Mouse (Mus musculus) megakaryocyte-erythroid progenitor cell, adult 5-6 weeks (primary cell): ENCODE data around the gene Capg. TPM values are rescaled to one million over a fixed set of nuclear protein-coding genes. Genes with fewer than 3 reads are reported as not detected.
A peak's percentile ranks its signal among the peaks of the same experiment; 100 is the strongest.

Source experiments
- ATAC-seq: replicated peaks from 2 replicates; pipeline ENCODE4 v1.8.0; 2016; ENCODE audit warnings: mild to moderate bottlenecking, inconsistent platforms; ENCODE audit not compliant: severe bottlenecking, poor library complexity, low FRiP score, low TSS enrichment
- total RNA-seq, 2 experiments: library from RNA; stranded (forward) in 1 of 2; stranded (reverse) in 1 of 2; fragments of 200-1000, 215-1000 nt in 1 of 2; fragments of >200 nt in 1 of 2; fragmentation: Nextera tagmentation in 1 of 2; gene quantifications; 2 replicates each; pipeline ENCODE4 v1.2.3; 2014 to 2017

Gene Capg
- total RNA-seq (2014; fragmentation: Nextera tagmentation) (23.7 and 36.7 TPM in 2 replicates), total RNA-seq (2017) (37.9 and 39.3 TPM in 2 replicates)

- peak; percentile 52 for ATAC-seq
Observed at GRCm38 (mm10) chr6:72544283-72544987, at the start of gene Capg. Gene Capg (plus strand): TSS chr6:72544391.

- no peak for ATAC-seq
Observed at GRCm38 (mm10) chr6:72498950-72499349, 45.2 kb upstream of the Capg start.

DNA sequence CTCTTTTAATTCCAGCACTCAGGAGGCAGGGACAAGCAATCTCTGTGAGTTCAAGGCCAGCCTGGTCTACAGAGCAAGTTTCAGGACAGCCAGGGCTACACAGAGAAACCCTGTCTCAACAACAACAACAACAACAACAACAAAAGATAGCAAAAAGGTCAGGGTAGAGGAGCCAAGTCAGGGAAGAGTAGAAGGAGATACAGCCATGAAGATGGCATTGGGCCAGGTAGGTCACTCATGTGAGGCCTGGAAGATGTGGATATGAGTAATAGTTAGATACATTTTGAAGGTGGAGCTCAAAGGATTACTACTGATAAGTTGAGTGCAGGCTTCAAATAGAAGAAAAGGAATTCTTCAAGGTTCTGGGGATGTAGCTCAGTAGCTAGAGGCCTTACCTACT is 40.9 kb upstream of the Capg start:
- peak; percentile 75 for ATAC-seq

DNA sequence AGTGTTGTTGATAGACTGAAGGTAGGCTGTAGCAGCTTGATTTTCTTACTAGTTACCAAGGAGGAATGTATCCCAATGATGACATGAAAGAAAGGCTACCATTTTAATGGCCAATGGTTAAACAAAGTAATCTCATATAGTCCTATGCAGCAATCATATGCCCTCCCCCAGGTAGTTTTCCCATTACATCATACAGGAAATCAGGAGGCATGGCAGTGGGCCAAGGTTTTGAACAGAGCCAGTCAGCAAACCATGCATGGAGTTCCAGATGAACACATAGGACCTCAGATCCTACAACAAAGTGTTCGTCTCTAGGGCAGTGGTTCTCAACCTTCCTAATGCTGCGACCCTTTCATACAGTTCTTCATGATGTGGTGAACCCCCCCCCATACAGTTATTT is 40.3 kb upstream of the Capg start:
- ATAC-seq = no peak

DNA sequence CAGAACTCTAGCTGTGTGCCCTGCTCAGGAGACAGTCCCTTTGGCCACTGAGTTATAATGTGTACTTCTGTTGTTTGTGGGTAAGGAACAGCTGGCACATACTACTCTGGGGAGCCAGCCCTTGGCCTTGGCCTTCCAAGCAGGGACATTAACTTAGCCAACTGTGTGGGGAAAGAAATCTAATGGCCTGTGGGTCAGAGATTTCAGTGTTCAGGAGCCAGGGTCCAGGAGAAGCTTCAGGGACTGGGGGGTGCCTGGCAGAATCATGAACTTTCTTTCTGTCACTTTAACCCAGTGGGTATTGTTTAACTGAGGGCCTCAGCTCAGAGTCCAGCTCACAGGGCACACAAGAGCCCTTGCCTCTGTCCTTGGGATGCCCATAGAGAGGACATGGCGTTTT is 38.1 kb upstream of the Capg start:
- no peak for ATAC-seq

DNA sequence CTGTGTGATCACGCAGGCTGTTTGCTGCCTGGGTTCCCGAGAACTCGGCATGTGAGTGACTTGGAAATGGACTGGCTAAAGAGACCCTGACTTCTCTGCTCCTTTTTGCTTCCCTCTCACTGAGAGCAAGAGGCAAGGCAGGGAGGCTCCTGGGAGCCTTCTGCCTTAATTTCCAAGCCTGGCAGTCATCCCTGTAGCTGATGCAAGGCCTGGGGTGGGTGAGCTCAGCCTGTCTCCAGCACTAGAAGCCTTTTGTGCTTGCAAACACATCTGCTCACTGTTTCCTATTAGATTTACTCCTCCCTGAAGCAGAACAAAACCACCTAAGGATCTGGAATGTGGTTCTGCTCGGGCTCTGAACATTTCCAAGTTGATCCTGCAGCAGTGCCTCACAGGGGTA is 35.6 kb upstream of the Capg start:
- no peak for ATAC-seq

- ATAC-seq = no peak
Observed at GRCm38 (mm10) chr6:72509872-72510435, 34.2 kb upstream of the Capg start.

DNA sequence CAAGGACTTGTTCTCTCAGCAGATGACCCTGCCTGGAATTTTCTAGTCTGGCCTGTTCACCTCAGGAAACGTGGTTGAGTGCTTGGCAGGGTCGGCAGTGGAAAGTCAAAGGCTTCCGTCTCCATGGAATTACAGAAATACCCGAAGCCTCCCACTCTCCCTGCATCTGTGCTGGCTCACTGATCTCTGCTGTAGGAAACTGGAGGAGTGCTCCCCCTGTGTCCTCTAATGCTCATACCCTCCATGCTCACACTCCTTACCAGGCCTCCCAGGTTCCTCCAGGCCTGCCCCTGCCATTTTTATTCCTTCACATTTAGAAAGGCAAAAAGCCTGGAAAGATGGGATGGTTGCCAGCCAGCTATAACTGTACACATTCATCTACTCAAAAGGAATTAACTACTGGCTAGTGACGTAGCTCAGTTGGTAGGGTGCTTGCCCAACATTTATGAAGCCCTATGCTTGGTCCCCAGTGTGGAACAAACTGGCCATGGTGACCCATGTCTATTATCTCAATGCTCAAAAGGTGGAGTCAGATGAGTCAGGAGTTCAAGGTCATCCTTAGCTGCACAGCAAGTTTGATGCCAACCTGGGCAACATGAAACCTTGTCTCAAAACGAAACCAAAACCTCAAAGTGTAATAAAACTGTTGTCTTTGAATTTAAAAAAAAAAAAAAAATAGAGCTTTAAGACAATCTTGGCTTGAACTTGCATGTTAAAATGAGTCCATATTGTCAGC is 33.3 kb upstream of the Capg start:
- no peak for ATAC-seq

DNA sequence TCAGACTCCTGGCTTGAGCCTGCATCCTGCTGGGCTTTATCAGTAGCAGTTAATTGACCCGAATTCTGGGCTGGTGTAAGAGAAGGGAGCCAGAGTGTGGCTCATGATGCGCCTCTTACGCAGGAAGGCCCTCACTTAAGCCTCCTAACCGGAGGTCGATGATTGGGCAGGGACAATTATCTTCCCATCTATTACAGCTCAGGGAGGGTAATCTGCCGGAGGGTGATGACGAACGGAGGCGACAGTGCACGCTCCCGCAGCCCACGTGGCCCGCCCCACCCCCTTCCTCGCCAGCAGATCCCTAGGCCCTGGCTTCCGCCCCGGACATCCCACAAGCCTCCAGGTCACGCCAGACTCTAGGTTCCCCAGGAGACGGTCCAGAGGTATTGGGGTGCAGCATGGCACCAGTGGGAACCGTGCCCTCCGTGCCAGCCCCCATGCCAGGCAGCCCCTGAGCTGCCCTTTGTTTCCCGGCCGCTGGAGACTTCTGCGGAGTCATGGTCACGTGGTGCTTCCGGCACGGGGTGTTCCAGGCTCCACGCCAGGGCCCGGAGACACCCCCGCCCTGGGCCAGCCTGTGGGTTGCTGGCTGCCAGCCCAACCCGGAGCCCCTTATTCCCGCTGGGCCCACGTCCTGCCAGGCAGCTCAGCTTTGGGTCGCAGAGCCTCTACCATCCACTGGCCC is 31.7 kb upstream of the Capg start:
- peak; percentile 92 for ATAC-seq

DNA sequence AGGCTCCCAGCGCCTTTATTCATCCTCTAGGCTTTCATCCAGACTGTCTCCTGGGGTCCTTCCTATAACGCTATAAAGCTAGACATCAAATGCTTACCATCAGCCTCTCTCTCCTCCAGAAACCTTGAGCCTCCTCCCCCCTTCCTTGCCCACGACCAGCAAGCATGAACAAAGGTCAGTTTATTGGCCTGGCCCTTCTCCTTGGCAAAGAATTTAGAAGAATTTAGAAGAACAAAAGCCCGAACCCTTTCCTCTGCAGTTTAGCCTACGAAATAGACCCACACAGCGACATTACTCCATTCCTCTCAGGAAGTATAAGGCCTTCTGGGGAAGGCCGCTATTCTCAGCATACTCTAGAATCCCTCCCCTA is 31.1 kb upstream of the Capg start:
- ATAC-seq = no peak

DNA sequence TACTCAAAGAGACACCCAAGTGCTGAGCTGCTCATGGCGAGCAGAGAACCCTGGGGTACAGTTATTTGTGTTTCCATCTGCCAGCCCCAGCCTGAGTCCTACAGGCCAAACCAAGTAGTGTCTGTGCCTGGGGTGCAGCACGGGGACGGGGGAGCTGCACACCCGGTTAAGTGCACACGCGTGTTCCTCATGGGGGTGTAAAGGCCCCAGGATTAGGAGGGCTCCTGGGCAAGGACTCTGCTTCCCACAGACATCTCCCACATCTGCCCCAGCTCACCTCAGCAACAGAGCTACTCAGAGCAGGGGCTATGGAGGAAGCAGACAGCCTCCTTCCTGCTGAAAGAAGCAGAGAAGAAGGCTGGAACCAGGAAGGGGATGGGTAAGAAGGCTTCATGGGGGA is 28.5 kb upstream of the Capg start:
- no peak for ATAC-seq

DNA sequence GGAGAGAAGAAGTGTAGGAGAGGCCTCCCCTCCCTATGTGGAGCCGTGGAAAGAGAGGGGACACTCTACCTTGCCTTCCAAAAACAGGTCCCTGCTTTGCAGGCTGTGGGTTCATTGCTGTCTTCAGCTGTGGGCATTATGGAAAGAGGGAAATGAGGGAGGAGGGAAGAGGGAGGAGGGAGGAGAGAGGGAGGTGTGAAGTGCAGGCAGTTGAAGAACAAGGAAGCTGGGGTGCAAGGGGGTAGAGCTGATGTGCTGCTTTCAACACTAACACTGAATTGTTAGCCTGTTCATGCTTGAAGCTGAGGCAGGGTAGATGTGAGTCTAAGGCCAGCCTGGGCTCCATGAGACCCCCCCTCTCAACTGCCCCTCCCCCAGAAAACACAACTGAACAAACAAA is 25.3 kb upstream of the Capg start:
- ATAC-seq = no peak

GRCm38 (mm10) chr6:72519303-72519702 is 24.9 kb upstream of the Capg start:
- no peak for ATAC-seq

DNA sequence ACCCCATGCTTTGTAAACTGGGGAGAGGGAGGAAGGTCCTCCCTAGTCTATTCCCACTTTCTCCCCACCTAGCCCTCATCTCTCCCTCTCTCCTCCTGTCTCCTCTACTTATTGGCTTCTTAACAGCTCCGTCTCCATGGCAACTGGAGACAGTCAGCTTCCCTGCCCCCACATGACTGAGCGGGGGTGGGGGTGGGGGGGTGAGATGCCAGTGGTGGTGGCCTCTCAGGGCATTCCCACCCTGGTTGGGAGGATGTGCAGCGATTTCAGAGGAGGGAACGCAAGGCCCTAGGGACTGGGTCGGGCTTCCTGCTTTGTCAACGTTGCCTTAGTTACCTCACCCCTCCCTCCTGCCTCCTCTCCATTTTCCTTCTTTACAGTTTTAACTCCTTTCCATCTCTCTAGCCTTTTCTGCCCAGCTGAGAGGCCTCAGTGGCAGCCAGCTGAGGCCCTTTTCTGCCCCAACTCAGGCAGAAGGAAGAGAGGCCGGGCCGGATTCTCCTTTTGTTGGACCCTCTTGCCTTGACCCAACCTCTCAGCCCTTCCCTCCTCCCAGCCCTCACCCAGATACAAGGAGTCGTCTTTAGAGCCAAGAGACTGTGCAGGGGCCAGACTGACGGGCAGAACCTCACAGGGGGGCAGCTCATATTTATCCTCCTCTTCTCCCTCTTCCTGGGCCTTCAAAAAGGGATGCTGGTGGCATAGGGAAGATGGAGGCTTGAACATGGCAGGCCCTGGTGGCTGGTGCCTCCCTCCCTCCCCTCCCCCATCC is 24.1 kb upstream of the Capg start:
- no peak for ATAC-seq

- no peak for ATAC-seq
Observed at GRCm38 (mm10) chr6:72520904-72521303, 23.3 kb upstream of the Capg start.

DNA sequence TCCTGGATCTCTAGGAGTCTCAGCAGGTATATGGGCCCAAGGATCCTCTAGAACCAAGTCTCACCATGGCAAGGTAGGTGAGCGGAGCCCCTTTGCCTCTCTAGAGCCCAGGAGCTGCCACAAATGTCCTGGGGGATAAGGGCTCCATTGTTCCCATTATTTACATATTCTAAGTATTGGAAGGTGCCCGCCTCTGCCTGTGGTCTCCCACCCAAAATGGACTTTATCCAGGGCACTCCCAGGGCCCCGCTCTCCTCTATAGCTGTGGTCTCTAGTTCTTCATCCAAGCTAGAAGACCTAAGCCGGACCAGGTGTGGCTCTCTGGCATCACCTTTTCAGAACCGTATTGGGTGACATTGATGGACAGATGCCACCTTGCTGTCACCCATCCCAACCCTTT is 22.6 kb upstream of the Capg start, which contains the start of gene Sh2d6:
Gene Sh2d6 (minus strand): TSS at position 101 of the 400 bp plus-strand sequence.
- no peak for ATAC-seq

DNA sequence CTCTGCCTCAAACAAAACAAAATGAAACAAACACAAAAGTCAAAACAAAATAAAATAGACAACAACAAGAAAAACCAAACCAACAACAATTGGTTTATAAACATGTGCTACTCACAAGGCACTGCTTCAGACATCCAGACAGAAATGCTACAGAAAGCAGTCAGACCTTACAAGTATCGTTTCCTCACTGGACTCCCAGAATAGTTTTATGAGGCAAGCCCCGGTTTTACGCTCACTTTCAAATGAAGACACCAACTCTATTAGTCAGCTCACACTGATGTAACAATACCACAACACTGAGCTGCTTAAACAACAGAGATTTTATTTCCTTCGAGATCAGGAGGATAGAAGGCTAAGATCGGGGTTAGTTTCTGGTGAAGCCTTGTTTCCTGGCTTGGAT is 21.9 kb upstream of the Capg start:
- ATAC-seq = no peak

GRCm38 (mm10) chr6:72523222-72523621 is 21.0 kb upstream of the Capg start:
- no peak for ATAC-seq

- no peak for ATAC-seq
Observed at GRCm38 (mm10) chr6:72524160-72524559, 20.0 kb upstream of the Capg start.
